Mouse (Mus musculus) heart, embryonic 14.5 days (tissue): ENCODE results near the gene Gsta2. TPM values are rescaled to one million over a fixed set of nuclear protein-coding genes. Genes with fewer than 3 reads are reported as not detected.

Source experiments
- ATAC-seq: fragments of 200-750 bp; cut with Nextera tagmentation; 2 replicates; pipeline ENCODE4 v1.8.0; 2017; ENCODE audit warnings: low read depth, moderate TSS enrichment; ENCODE audit not compliant: insufficient number of reproducible peaks, insufficient read depth, low FRiP score
- H3K27ac ChIP-seq, 2 experiments: fragments of 200-500 bp in 1 of 2; fragments of 300-500 bp in 1 of 2; sonication (generic) in 1 of 2; replicated peaks in 1 of 2; 2 replicates each; pipeline ENCODE4 v1.5.1; 2012 to 2014; ENCODE audit warnings: low read depth in 2 of 2, low read length in 2 of 2, control low read depth in 1 of 2, mild to moderate bottlenecking in 1 of 2, mixed read lengths in 1 of 2; ENCODE audit not compliant: control insufficient read depth in 1 of 2, insufficient read depth in 1 of 2
- H3K27me3 ChIP-seq: fragments of 300-500 bp; sonication (generic); 2 replicates; pipeline ENCODE4 v1.6.1; 2014; ENCODE audit warnings: mild to moderate bottlenecking, low read length, control low read depth; ENCODE audit not compliant: control insufficient read depth, insufficient read depth
- H3K36me3 ChIP-seq: fragments of 300-500 bp; sonication (generic); 2 replicates; pipeline ENCODE4 v1.6.1; 2014; ENCODE audit warnings: mild to moderate bottlenecking, control low read depth, low read length, mixed read lengths; ENCODE audit not compliant: control insufficient read depth, insufficient read depth
- H3K4me1 ChIP-seq, 2 experiments: fragments of 200-500 bp in 1 of 2; fragments of 300-500 bp in 1 of 2; sonication (generic) in 1 of 2; 2 replicates each; pipeline ENCODE4 v1.6.1; 2012 to 2014; ENCODE audit warnings: low read length in 2 of 2, control low read depth in 1 of 2, mixed read lengths in 1 of 2; ENCODE audit not compliant: control insufficient read depth in 2 of 2, insufficient read depth in 2 of 2
- H3K4me2 ChIP-seq: fragments of 300-500 bp; sonication (generic); 2 replicates; pipeline ENCODE4 v1.6.1; 2014; ENCODE audit warnings: mild to moderate bottlenecking, low read length
- H3K4me3 ChIP-seq, 2 experiments: fragments of 200-500 bp in 1 of 2; fragments of 300-500 bp in 1 of 2; sonication (generic) in 1 of 2; 2 replicates each; pipeline ENCODE4 v1.5.1; 2012 to 2014; ENCODE audit warnings: low read length in 2 of 2, mild to moderate bottlenecking in 2 of 2, control low read depth in 1 of 2, low read depth in 1 of 2, moderate library complexity in 1 of 2; ENCODE audit not compliant: control insufficient read depth in 1 of 2, insufficient read depth in 1 of 2
- H3K9ac ChIP-seq: fragments of 300-500 bp; sonication (generic); 2 replicates; pipeline ENCODE4 v1.6.1; 2014; ENCODE audit warnings: mild to moderate bottlenecking, low read length
- H3K9me3 ChIP-seq: fragments of 300-500 bp; sonication (generic); 2 replicates; pipeline ENCODE4 v1.6.1; 2016; ENCODE audit warnings: low read length, control low read depth; ENCODE audit not compliant: control insufficient read depth
- WGBS: fragments of 180-500 bp; shearing (Covaris S2); extraction: QIAGEN DNeasy Blood & Tissue Kit; methylation state at CpG from one replicate; pipeline ENCODE4 v1.1.7; 2014; 5-methylcytosine and 5-hydroxymethylcytosine counted together
- polyA plus RNA-seq: library from polyadenylated mRNA; unstranded; fragments of >200 nt; fragmentation: Nextera tagmentation; extraction: Ambion mirVana; gene quantifications from 2 replicates; pipeline ENCODE4 v1.2.1, GENCODE M21; 2014

Gene Gsta2
- polyA plus RNA-seq = not detected in 2 replicates

DNA sequence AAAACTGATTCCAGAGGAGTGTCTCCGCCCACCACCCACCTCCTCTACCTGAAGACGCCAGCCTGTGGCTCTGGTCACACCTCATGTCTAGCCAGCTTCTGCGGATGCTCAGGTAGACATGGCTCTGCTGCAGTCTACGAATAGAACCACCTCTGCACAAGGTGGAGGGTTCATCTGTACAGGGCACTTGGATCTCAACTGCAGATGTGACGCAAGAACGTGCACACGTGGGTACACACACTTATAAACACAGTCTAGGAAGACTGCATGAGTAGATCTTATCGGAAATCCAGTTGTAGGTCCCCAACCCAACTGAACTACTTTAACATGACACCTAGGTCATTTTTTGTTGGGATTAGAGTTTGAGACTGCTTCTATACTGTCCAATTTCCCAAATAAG, at the start of gene Gsta2:
Gene Gsta2, minus strand, starts transcription at position 178 of the 400 bp plus-strand sequence.
- no peaks in the 10 kb centered on the region for H3K27me3 ChIP-seq
- H3K9me3 ChIP-seq = no peaks in the 10 kb centered on the region
- ATAC-seq = no peak
- no peaks in the 10 kb centered on the region for H3K4me1 ChIP-seq
- H3K4me3 ChIP-seq = no peak within 1 kb of the TSS
- H3K27ac ChIP-seq = no peak within 1 kb of the TSS
- no peak within 1 kb of the TSS for H3K4me2 ChIP-seq
- no peaks in the 10 kb centered on the region for H3K36me3 ChIP-seq
- H3K9ac ChIP-seq = no peak within 1 kb of the TSS
- WGBS = 81% methylated on average over 8 of the region's 8 CpGs

DNA sequence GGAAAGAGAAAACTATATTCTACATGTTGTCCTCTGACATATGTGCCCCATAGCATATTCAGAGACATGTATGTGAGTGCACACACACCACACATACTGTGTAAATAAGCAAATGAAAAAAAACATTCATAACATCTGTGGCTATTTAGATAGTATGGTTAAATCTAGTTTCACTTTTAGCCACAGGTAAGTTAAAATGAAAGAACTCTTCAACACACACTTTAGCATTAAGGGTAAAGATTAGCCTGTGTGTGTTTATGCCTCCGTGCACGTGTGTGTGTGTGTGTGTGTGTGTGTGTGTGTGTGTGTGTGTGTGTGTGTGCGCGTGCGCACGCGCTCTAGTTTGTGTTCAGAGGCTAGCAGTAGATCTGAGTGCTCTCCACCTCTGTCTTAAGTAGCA, 46.0 kb upstream of the Gsta2 start:
- 83% methylated on average over 7 of the region's 7 CpGs for WGBS

DNA sequence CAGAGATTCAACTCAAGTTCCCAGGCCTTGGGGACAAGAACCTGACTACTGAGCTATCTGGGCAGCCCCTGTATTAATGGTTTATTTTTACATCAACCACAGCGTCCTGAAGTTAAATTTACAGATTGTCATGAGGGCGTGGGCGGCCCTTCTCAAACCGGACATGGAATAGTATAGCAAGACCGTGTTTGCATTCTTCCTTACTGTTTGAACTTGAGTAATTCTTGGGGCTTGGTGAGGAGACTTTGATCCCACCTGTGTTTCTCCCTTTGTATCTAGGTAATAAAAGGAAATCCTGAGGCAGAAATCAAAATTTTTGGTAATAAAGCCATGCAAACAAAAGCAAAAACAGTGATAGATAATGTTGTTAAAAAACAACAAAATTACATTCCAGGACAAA, 45.0 kb upstream of the Gsta2 start:
- no peaks in the 10 kb centered on the region for H3K36me3 ChIP-seq
- no peak for ATAC-seq
- no peak overlapping the region for H3K4me3 ChIP-seq
- no peak overlapping the region for H3K9ac ChIP-seq
- no peaks in the 10 kb centered on the region for H3K9me3 ChIP-seq
- 74% methylated on average over 5 of the region's 5 CpGs for WGBS
- no peak overlapping the region for H3K4me2 ChIP-seq
- peaks cover 22% of the 10 kb centered on the region for H3K27me3 ChIP-seq
- peaks cover 4 to 7% of the 10 kb centered on the region in 2 experiments; a peak in 3 of 4 replicates for H3K4me1 ChIP-seq
- H3K27ac ChIP-seq = no peak overlapping the region

More for the DNA sequence above, 46.0 kb upstream of the Gsta2 start:
- no peaks in the 10 kb centered on the region for H3K36me3 ChIP-seq
- H3K4me2 ChIP-seq = no peak overlapping the region
- H3K9me3 ChIP-seq = no peaks in the 10 kb centered on the region
- peaks cover 13% of the 10 kb centered on the region for H3K27me3 ChIP-seq
- no peak for ATAC-seq
- no peaks in the 10 kb centered on the region for H3K4me1 ChIP-seq
- no peak overlapping the region for H3K27ac ChIP-seq
- H3K4me3 ChIP-seq = no peak overlapping the region
- no peak overlapping the region for H3K9ac ChIP-seq

DNA sequence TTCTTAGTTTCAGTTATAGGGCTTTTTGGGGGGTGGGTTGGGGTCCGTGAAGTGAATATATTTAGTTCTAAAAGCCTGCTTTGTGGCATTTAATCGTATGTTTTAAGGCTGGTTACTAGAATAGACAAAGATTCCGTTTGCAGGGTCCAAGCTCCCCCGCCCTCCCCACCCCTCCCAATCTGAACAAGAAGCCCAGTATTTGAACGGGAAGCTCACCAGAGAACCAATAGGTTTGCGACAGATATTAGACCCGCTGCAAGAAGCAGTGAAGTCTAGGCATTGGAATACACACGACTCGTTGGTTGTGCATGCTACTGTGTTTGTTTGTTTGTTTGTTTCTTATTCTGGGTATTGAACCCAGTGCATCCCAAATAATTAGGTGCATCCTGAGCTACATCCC, 40.9 kb upstream of the Gsta2 start:
- Histone ChIP-seq H3K4me3 (peak overlapping the region in 1 of 2 experiments; percentile 45; a peak in 2 of 4 replicates), H3K4me2 (peak overlapping the region; percentile 74)

DNA sequence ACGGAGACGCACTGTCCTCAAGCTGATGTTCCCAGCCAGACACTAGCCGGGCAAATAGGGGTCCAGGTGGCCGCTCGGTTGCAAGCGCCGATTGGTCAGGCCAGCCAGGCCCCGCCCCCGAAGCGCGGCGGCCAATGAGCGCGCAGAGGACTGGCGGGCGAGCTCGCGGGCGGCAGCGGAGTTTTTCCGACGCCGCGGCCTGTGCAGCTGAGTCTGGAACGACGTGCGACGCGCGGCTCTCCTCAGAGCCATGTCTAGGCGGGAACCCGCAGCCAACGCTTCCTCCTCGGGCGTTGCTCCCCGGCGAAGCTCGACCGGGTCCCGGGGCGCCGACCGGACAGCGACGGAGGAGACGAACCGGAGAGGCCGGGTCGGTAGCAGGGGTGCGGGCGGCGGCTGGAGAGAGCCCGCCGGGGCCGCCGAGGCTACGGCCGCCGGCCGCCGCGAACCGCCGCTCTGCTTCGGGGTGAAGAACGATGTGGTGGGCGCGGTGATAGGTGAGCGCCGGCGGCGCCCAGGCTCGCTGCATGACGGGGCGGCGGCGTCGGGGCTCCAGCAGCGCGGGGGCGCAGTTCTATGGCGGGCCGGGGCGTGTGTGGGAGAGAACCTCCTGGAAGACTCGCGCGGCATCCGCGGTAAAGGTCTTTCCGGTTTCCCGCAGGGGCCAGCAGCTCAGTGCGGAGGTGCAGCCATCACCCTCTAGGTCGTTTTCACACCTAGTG, 40.2 kb upstream of the Gsta2 start, which contains the start of gene Ddx43:
Gene Ddx43, plus strand, starts transcription at position 148 of the 722 bp plus-strand sequence.
- Histone ChIP-seq H3K27me3 (peaks cover 54% of the 10 kb centered on the region), H3K9me3 (no peaks in the 10 kb centered on the region), H3K36me3 (no peaks in the 10 kb centered on the region), H3K4me1 (peaks cover 4 to 10% of the 10 kb centered on the region in 2 experiments; a peak in 3 of 4 replicates), H3K4me3 (peak within 1 kb of the TSS; percentile 36 to 45), H3K9ac (peak within 1 kb of the TSS; percentile 47; the same call in 1 of the 2 replicates), H3K4me2 (peak within 1 kb of the TSS; percentile 74), H3K27ac (no peak within 1 kb of the TSS)
- peak; percentile 64; the same call in 1 of the 2 replicates for ATAC-seq
- 3% methylated on average over 92 of the region's 93 CpGs for WGBS

More for the DNA sequence above, 40.9 kb upstream of the Gsta2 start:
- Histone ChIP-seq H3K4me1 (peaks cover 4 to 10% of the 10 kb centered on the region in 2 experiments; a peak in 3 of 4 replicates), H3K27me3 (peaks cover 54% of the 10 kb centered on the region), H3K36me3 (no peaks in the 10 kb centered on the region), H3K9me3 (no peaks in the 10 kb centered on the region), H3K27ac (no peak overlapping the region), H3K9ac (no peak overlapping the region)
- no peak for ATAC-seq
- 59% methylated on average over 9 of the region's 9 CpGs for WGBS

DNA sequence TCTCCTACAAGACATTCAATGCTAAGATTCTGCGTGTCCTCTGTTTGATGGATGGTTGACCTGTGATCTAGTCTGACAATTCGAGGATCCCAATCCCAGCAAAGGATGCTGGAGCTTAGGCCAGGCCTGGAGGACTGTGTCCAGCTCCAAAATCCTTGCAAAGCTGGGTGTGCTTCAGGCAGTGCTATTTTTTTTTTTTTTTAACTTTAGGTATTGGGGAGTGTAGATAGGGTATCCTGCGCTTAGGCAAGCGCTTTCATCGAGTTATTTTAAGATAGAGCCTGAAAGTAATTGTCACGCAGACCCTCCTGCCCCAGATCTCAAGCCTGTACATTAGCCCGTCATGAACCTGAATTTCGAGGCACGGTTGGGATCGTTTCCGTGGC, 39.6 kb upstream of the Gsta2 start:
- Histone ChIP-seq H3K27ac (no peak overlapping the region), H3K4me3 (peak overlapping the region; percentile 36 to 45), H3K4me1 (peaks cover 4 to 10% of the 10 kb centered on the region in 2 experiments; a peak in 3 of 4 replicates), H3K36me3 (no peaks in the 10 kb centered on the region), H3K27me3 (peaks cover 54% of the 10 kb centered on the region), H3K4me2 (peak overlapping the region; percentile 74), H3K9me3 (no peaks in the 10 kb centered on the region), H3K9ac (no peak overlapping the region)
- 33% methylated on average over 11 of the region's 11 CpGs for WGBS
- no peak for ATAC-seq

DNA sequence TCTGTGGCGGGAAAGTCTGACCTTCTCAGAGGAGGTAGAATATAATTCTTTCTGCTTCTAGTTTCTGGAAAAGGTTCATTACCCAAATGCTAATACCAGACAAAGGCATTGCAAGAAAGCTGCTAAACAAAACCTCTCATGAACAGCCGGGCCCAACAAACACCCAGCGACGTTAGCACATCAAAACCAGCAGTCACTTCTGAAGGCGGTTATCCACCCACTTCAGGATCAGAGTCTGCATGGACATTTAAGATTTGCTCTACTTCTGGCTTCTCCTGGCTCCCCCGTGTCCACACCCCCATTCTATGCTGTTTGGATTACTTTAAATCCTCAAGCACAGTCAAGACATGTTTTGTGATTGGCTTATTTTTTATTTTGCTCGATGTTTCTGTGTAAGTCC, 39.0 kb upstream of the Gsta2 start:
- no peak for ATAC-seq
- H3K4me2 ChIP-seq = no peak overlapping the region
- WGBS = 59% methylated on average over 7 of the region's 7 CpGs
- no peaks in the 10 kb centered on the region for H3K9me3 ChIP-seq
- no peak overlapping the region for H3K4me3 ChIP-seq
- no peak overlapping the region for H3K9ac ChIP-seq
- H3K27me3 ChIP-seq = peaks cover 54% of the 10 kb centered on the region
- H3K36me3 ChIP-seq = no peaks in the 10 kb centered on the region
- no peak overlapping the region for H3K27ac ChIP-seq
- peaks cover 6 to 10% of the 10 kb centered on the region in 2 experiments; a peak in 3 of 4 replicates for H3K4me1 ChIP-seq
